Mouse (Mus musculus): ENCODE measurements at regions not wholly inside any gene's neighbourhood (a gene's known extent, or its start where the extent isn't known, plus 50 kb on each side); places are given as distances from the start of the nearest gene placed in this dataset.

- WGBS = 87% methylated on average over 10 of the region's 10 CpGs
- no peaks in the 10 kb centered on the region for H3K36me3 ChIP-seq (ENCODE audit: control insufficient read depth, insufficient read depth, low read length)
- no peak for ATAC-seq (ENCODE audit: insufficient number of reproducible peaks, insufficient read depth, low FRiP score, low read depth)
- H3K4me2 ChIP-seq (replicated peaks; ENCODE audit: low read depth, low read length) = no peak overlapping the region
- no peak overlapping the region for H3K27ac ChIP-seq (ENCODE audit: low read length)
- H3K4me3 ChIP-seq (ENCODE audit: low read depth, low read length) = no peak overlapping the region
- no peaks in the 10 kb centered on the region for H3K9me3 ChIP-seq (ENCODE audit: control insufficient read depth, low read depth, low read length)
- peaks cover 2% of the 10 kb centered on the region; the same call in 1 of the 2 replicates for H3K4me1 ChIP-seq (ENCODE audit: control insufficient read depth, insufficient read depth, low read length)
- H3K9ac ChIP-seq (replicated peaks; ENCODE audit: low read depth, low read length) = no peak overlapping the region
- H3K27me3 ChIP-seq (ENCODE audit: control insufficient read depth, insufficient read depth, low read length) = no peaks in the 10 kb centered on the region
Observed at GRCm38 (mm10) chr10:117522906-117523829, 106.1 kb upstream of the Cpm start.

GRCm38 (mm10) chr10:117522373-117522772 lies 106.9 kb upstream of the Cpm start:
- Histone ChIP-seq H3K4me3 (ENCODE audit: low read depth, low read length) (no peak overlapping the region), H3K4me2 (replicated peaks; ENCODE audit: low read depth, low read length) (no peak overlapping the region), H3K9ac (replicated peaks; ENCODE audit: low read depth, low read length) (no peak overlapping the region), H3K4me1 (ENCODE audit: control insufficient read depth, insufficient read depth, low read length) (peaks cover 8% of the 10 kb centered on the region), H3K9me3 (ENCODE audit: control insufficient read depth, low read depth, low read length) (no peaks in the 10 kb centered on the region), H3K36me3 (ENCODE audit: control insufficient read depth, insufficient read depth, low read length) (no peaks in the 10 kb centered on the region), H3K27ac (ENCODE audit: low read length) (no peak overlapping the region), H3K27me3 (ENCODE audit: control insufficient read depth, insufficient read depth, low read length) (no peaks in the 10 kb centered on the region)
- no peak for ATAC-seq (ENCODE audit: insufficient number of reproducible peaks, insufficient read depth, low FRiP score, low read depth)
- WGBS = 86% methylated on average over 3 of the region's 3 CpGs

GRCm38 (mm10) chr10:117521315-117522270 lies 107.7 kb upstream of the Cpm start:
- no peak overlapping the region for H3K4me3 ChIP-seq (ENCODE audit: low read depth, low read length)
- H3K9ac ChIP-seq (replicated peaks; ENCODE audit: low read depth, low read length) = no peak overlapping the region
- no peaks in the 10 kb centered on the region for H3K27me3 ChIP-seq (ENCODE audit: control insufficient read depth, insufficient read depth, low read length)
- no peaks in the 10 kb centered on the region for H3K9me3 ChIP-seq (ENCODE audit: control insufficient read depth, low read depth, low read length)
- no peak overlapping the region for H3K27ac ChIP-seq (ENCODE audit: low read length)
- WGBS = 73% methylated on average over 23 of the region's 23 CpGs
- no peaks in the 10 kb centered on the region for H3K36me3 ChIP-seq (ENCODE audit: control insufficient read depth, insufficient read depth, low read length)
- H3K4me2 ChIP-seq (replicated peaks; ENCODE audit: low read depth, low read length) = no peak overlapping the region
- H3K4me1 ChIP-seq (ENCODE audit: control insufficient read depth, insufficient read depth, low read length) = peaks cover 10% of the 10 kb centered on the region
- ATAC-seq (ENCODE audit: insufficient number of reproducible peaks, insufficient read depth, low FRiP score, low read depth) = no peak

GRCm38 (mm10) chr10:117520536-117521314 lies 108.6 kb upstream of the Cpm start:
- no peak for ATAC-seq (ENCODE audit: insufficient number of reproducible peaks, insufficient read depth, low FRiP score, low read depth)
- no peak overlapping the region for H3K4me2 ChIP-seq (replicated peaks; ENCODE audit: low read depth, low read length)
- H3K9ac ChIP-seq (replicated peaks; ENCODE audit: low read depth, low read length) = no peak overlapping the region
- H3K9me3 ChIP-seq (ENCODE audit: control insufficient read depth, low read depth, low read length) = no peaks in the 10 kb centered on the region
- no peaks in the 10 kb centered on the region for H3K36me3 ChIP-seq (ENCODE audit: control insufficient read depth, insufficient read depth, low read length)
- no peak overlapping the region for H3K4me3 ChIP-seq (ENCODE audit: low read depth, low read length)
- H3K27ac ChIP-seq (ENCODE audit: low read length) = no peak overlapping the region
- 88% methylated on average over 8 of the region's 8 CpGs for WGBS
- H3K4me1 ChIP-seq (ENCODE audit: control insufficient read depth, insufficient read depth, low read length) = peaks cover 10% of the 10 kb centered on the region
- H3K27me3 ChIP-seq (ENCODE audit: control insufficient read depth, insufficient read depth, low read length) = no peaks in the 10 kb centered on the region

DNA sequence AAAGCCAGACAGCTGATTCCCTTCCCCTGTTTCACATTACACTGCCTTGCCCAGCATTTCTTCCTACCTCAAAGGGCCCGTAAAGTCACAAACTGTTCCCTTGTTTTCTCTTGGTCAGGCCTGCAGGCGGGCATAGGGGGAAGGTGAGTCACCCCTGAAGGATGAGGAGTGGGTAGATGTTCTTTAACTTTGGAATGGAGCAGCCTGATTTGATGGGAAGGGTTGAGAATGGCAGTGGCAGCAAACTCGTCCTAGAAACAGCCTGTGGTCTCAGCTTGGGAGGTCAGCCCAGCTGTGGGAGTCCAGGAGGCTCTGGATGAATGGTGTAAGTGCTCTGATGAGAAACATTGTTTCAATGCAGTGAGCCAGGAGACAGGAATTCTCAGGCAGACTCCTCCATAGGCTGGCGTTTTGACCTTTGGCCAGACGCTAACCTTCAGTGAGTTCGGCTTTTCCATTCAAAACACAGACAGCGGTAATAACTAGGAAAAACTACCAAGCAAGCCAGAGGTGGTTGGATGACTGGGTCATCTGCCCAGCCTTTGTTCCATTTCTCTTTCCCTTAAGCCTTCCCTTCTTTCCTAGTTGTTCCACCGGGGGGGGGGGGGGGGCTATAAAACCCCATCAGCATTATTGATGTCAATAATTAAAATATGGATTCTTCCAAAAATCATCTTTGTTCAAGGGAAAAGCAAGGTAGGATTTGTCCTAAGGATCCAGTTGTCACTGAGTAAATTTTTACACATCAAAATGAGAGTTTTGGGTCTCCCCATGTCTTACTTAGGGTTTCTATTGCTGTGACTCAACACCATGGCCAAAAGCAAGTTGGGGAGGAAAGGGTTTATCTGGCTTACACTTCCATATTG lies 109.4 kb upstream of the Cpm start:
- Histone ChIP-seq H3K4me2 (replicated peaks; ENCODE audit: low read depth, low read length) (no peak overlapping the region), H3K36me3 (ENCODE audit: control insufficient read depth, insufficient read depth, low read length) (no peaks in the 10 kb centered on the region), H3K27me3 (ENCODE audit: control insufficient read depth, insufficient read depth, low read length) (no peaks in the 10 kb centered on the region), H3K4me1 (ENCODE audit: control insufficient read depth, insufficient read depth, low read length) (peaks cover 10% of the 10 kb centered on the region), H3K4me3 (ENCODE audit: low read depth, low read length) (no peak overlapping the region), H3K9me3 (ENCODE audit: control insufficient read depth, low read depth, low read length) (no peaks in the 10 kb centered on the region), H3K27ac (ENCODE audit: low read length) (no peak overlapping the region), H3K9ac (replicated peaks; ENCODE audit: low read depth, low read length) (no peak overlapping the region)
- WGBS = 47% methylated on average over 8 of the region's 8 CpGs
- ATAC-seq (ENCODE audit: insufficient number of reproducible peaks, insufficient read depth, low FRiP score, low read depth) = no peak

- no peaks in the 10 kb centered on the region for H3K36me3 ChIP-seq (ENCODE audit: control insufficient read depth, insufficient read depth, low read length)
- no peak overlapping the region for H3K9ac ChIP-seq (replicated peaks; ENCODE audit: low read depth, low read length)
- no peak overlapping the region for H3K27ac ChIP-seq (ENCODE audit: low read length)
- H3K4me1 ChIP-seq (ENCODE audit: control insufficient read depth, insufficient read depth, low read length) = peaks cover 10% of the 10 kb centered on the region
- ATAC-seq (ENCODE audit: insufficient number of reproducible peaks, insufficient read depth, low FRiP score, low read depth) = no peak
- H3K9me3 ChIP-seq (ENCODE audit: control insufficient read depth, low read depth, low read length) = no peaks in the 10 kb centered on the region
- 63% methylated on average over 15 of the region's 15 CpGs for WGBS
- H3K27me3 ChIP-seq (ENCODE audit: control insufficient read depth, insufficient read depth, low read length) = no peaks in the 10 kb centered on the region
- no peak overlapping the region for H3K4me3 ChIP-seq (ENCODE audit: low read depth, low read length)
- H3K4me2 ChIP-seq (replicated peaks; ENCODE audit: low read depth, low read length) = no peak overlapping the region
Observed at GRCm38 (mm10) chr10:117518793-117519669, 110.3 kb upstream of the Cpm start.

Measured in stomach, embryonic 14.5 days (tissue).